Mouse (Mus musculus): ENCODE results near the gene Far2. TPM values are rescaled to one million over a fixed set of nuclear protein-coding genes. Genes with fewer than 3 reads are reported as not detected.

Gene Far2
- polyA plus RNA-seq, 1 experiment from 2014 or later = 6.6 TPM

GRCm38 (mm10) chr6:148199729-148200128 is 152.7 kb downstream of the Far2 start:
- H3K4me2 ChIP-seq (replicated peaks) = no peak overlapping the region
- no peak for ATAC-seq (ENCODE audit: insufficient number of reproducible peaks, insufficient read depth, low FRiP score, low TSS enrichment)
- no peak overlapping the region for H3K4me3 ChIP-seq
- H3K4me1 ChIP-seq = no peaks in the 10 kb centered on the region
- no peaks in the 10 kb centered on the region for H3K27me3 ChIP-seq
- peaks cover 51% of the 10 kb centered on the region for H3K36me3 ChIP-seq
- H3K9ac ChIP-seq = no peak overlapping the region
- WGBS = 96% methylated on average over 3 of the region's 3 CpGs
- no peaks in the 10 kb centered on the region for H3K9me3 ChIP-seq
- no peak overlapping the region for H3K27ac ChIP-seq

- 92% methylated on average over 1 of the region's 1 CpGs for WGBS
- Histone ChIP-seq H3K4me1 (no peaks in the 10 kb centered on the region), H3K9me3 (no peaks in the 10 kb centered on the region), H3K4me3 (no peak overlapping the region), H3K27ac (no peak overlapping the region), H3K36me3 (peaks cover 37% of the 10 kb centered on the region), H3K9ac (no peak overlapping the region), H3K4me2 (replicated peaks) (no peak overlapping the region), H3K27me3 (no peaks in the 10 kb centered on the region)
- no peak for ATAC-seq (ENCODE audit: insufficient number of reproducible peaks, insufficient read depth, low FRiP score, low TSS enrichment)
These were observed 158.1 kb downstream of the Far2 start for GRCm38 (mm10) chr6:148205134-148205533.

GRCm38 (mm10) chr6:148207522-148207921 is 160.5 kb downstream of the Far2 start:
- 81% methylated on average over 1 of the region's 1 CpGs for WGBS

GRCm38 (mm10) chr6:148211391-148211876 is 164.4 kb downstream of the Far2 start:
- Histone ChIP-seq H3K4me3 (peak overlapping the region; percentile 78), H3K4me1 (peaks cover 13% of the 10 kb centered on the region), H3K27ac (peak overlapping the region; percentile 83), H3K9ac (peak overlapping the region; percentile 93), H3K36me3 (no peaks in the 10 kb centered on the region), H3K4me2 (replicated peaks) (peak overlapping the region; percentile 75), H3K9me3 (no peaks in the 10 kb centered on the region), H3K27me3 (no peaks in the 10 kb centered on the region)
- WGBS = under 1% methylated on average over 51 of the region's 51 CpGs
- peak; percentile 64 for ATAC-seq (ENCODE audit: insufficient number of reproducible peaks, insufficient read depth, low FRiP score, low TSS enrichment)

More at GRCm38 (mm10) chr6:148207522-148207921, 160.5 kb downstream of the Far2 start:
- H3K9me3 ChIP-seq = no peaks in the 10 kb centered on the region
- H3K27me3 ChIP-seq = no peaks in the 10 kb centered on the region
- H3K9ac ChIP-seq = no peak overlapping the region
- H3K4me3 ChIP-seq = no peak overlapping the region
- no peak for ATAC-seq (ENCODE audit: insufficient number of reproducible peaks, insufficient read depth, low FRiP score, low TSS enrichment)
- H3K36me3 ChIP-seq = peaks cover 24% of the 10 kb centered on the region
- H3K27ac ChIP-seq = no peak overlapping the region
- H3K4me2 ChIP-seq (replicated peaks) = no peak overlapping the region
- H3K4me1 ChIP-seq = peaks cover 3% of the 10 kb centered on the region; the same call in 1 of the 2 replicates

GRCm38 (mm10) chr6:148211897-148212680 is 165.0 kb downstream of the Far2 start, which contains the start of gene Ergic2:
Ergic2 (minus strand) TSS chr6:148212374.
- peak; percentile 99 for ATAC-seq (ENCODE audit: insufficient number of reproducible peaks, insufficient read depth, low FRiP score, low TSS enrichment)
- Histone ChIP-seq H3K4me2 (replicated peaks) (peak within 1 kb of the TSS; percentile 75), H3K27ac (peak within 1 kb of the TSS; percentile 83), H3K27me3 (no peaks in the 10 kb centered on the region), H3K9me3 (no peaks in the 10 kb centered on the region), H3K36me3 (no peaks in the 10 kb centered on the region), H3K4me3 (peak within 1 kb of the TSS; percentile 78), H3K9ac (peak within 1 kb of the TSS; percentile 93), H3K4me1 (peaks cover 13% of the 10 kb centered on the region)
- under 1% methylated on average over 61 of the region's 61 CpGs for WGBS

GRCm38 (mm10) chr6:148214765-148215164 is 167.7 kb downstream of the Far2 start:
- no peak overlapping the region for H3K4me2 ChIP-seq (replicated peaks)
- H3K9me3 ChIP-seq = no peaks in the 10 kb centered on the region
- H3K27ac ChIP-seq = no peak overlapping the region
- H3K4me1 ChIP-seq = peaks cover 13% of the 10 kb centered on the region
- 5% methylated on average over 5 of the region's 5 CpGs for WGBS
- H3K9ac ChIP-seq = no peak overlapping the region
- no peaks in the 10 kb centered on the region for H3K27me3 ChIP-seq
- ATAC-seq (ENCODE audit: insufficient number of reproducible peaks, insufficient read depth, low FRiP score, low TSS enrichment) = no peak
- no peak overlapping the region for H3K4me3 ChIP-seq
- no peaks in the 10 kb centered on the region for H3K36me3 ChIP-seq

GRCm38 (mm10) chr6:148216752-148217151 is 169.7 kb downstream of the Far2 start:
- Histone ChIP-seq H3K9me3 (no peaks in the 10 kb centered on the region), H3K4me3 (no peak overlapping the region), H3K4me1 (peaks cover 10% of the 10 kb centered on the region), H3K4me2 (replicated peaks) (no peak overlapping the region), H3K36me3 (no peaks in the 10 kb centered on the region), H3K27ac (no peak overlapping the region), H3K27me3 (no peaks in the 10 kb centered on the region), H3K9ac (no peak overlapping the region)
- 89% methylated on average over 4 of the region's 4 CpGs for WGBS
- ATAC-seq (ENCODE audit: insufficient number of reproducible peaks, insufficient read depth, low FRiP score, low TSS enrichment) = no peak

GRCm38 (mm10) chr6:148218235-148219076 is 171.4 kb downstream of the Far2 start:
- Histone ChIP-seq H3K4me2 (replicated peaks) (no peak overlapping the region), H3K9ac (no peak overlapping the region), H3K4me3 (no peak overlapping the region), H3K27me3 (no peaks in the 10 kb centered on the region), H3K27ac (no peak overlapping the region), H3K9me3 (no peaks in the 10 kb centered on the region), H3K4me1 (peaks cover 5% of the 10 kb centered on the region; the same call in 1 of the 2 replicates), H3K36me3 (no peaks in the 10 kb centered on the region)
- 93% methylated on average over 2 of the region's 2 CpGs for WGBS
- no peak for ATAC-seq (ENCODE audit: insufficient number of reproducible peaks, insufficient read depth, low FRiP score, low TSS enrichment)

GRCm38 (mm10) chr6:148222686-148223085 is 175.6 kb downstream of the Far2 start:
- Histone ChIP-seq H3K4me3 (no peak overlapping the region), H3K4me1 (no peaks in the 10 kb centered on the region), H3K36me3 (no peaks in the 10 kb centered on the region), H3K4me2 (replicated peaks) (no peak overlapping the region), H3K9me3 (no peaks in the 10 kb centered on the region), H3K9ac (no peak overlapping the region), H3K27me3 (no peaks in the 10 kb centered on the region), H3K27ac (no peak overlapping the region)
- no peak for ATAC-seq (ENCODE audit: insufficient number of reproducible peaks, insufficient read depth, low FRiP score, low TSS enrichment)
- WGBS = 78% methylated on average over 2 of the region's 2 CpGs

- no peaks in the 10 kb centered on the region for H3K36me3 ChIP-seq
- H3K4me2 ChIP-seq (replicated peaks) = no peak overlapping the region
- H3K27ac ChIP-seq = no peak overlapping the region
- WGBS = 62% methylated on average over 3 of the region's 3 CpGs
- H3K4me1 ChIP-seq = no peaks in the 10 kb centered on the region
- no peaks in the 10 kb centered on the region for H3K27me3 ChIP-seq
- no peaks in the 10 kb centered on the region for H3K9me3 ChIP-seq
- no peak overlapping the region for H3K9ac ChIP-seq
- ATAC-seq (ENCODE audit: insufficient number of reproducible peaks, insufficient read depth, low FRiP score, low TSS enrichment) = no peak
- H3K4me3 ChIP-seq = no peak overlapping the region
These were observed 180.5 kb downstream of the Far2 start for GRCm38 (mm10) chr6:148227542-148227941.

Data from embryonic facial prominence, embryonic 12.5 days (tissue).